Mouse (Mus musculus): ENCODE data around the gene Atg13. TPM values are rescaled to one million over a fixed set of nuclear protein-coding genes. Genes with fewer than 3 reads are reported as not detected.

Atg13 gene
- polyA plus RNA-seq, 1 experiment from 2014 or later: 32.8 TPM

DNA sequence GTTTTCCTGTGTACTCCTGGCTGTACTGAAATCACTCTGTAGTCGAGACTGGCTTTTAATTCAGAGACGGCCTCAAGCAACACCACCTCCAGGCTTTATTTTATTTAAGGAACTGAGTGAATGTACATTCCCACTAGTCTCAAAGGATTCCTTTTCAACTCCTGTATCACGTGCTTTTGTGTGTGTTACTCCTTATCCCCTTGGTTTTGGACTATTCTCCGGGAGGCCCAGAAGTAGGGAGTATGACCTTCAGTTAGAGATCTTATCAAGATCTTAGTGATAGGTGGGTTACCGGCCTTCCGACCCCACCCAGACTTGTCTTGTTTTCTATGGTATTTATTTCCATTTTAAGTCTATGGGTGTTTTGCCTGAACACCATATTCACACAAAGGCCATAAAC, 4.6 kb downstream of the Atg13 start:
- Histone ChIP-seq H3K4me1 (ENCODE audit: control insufficient read depth, insufficient read depth, low read depth, low read length) (peaks cover 7% of the 10 kb centered on the region), H3K4me3 (ENCODE audit: low read length) (no peak overlapping the region), H3K9me3 (ENCODE audit: control insufficient read depth, low read length) (no peaks in the 10 kb centered on the region), H3K27me3 (replicated peaks; ENCODE audit: control insufficient read depth, insufficient read depth, low read length) (no peaks in the 10 kb centered on the region), H3K4me2 (ENCODE audit: low read length) (no peak overlapping the region), H3K27ac (ENCODE audit: low read depth, low read length) (no peak overlapping the region), H3K9ac (ENCODE audit: low read depth, low read length) (no peak overlapping the region), H3K36me3 (ENCODE audit: control insufficient read depth, insufficient read depth, low read length) (no peaks in the 10 kb centered on the region)
- WGBS: 86% methylated on average over 6 of the region's 6 CpGs
- no peak for ATAC-seq

DNA sequence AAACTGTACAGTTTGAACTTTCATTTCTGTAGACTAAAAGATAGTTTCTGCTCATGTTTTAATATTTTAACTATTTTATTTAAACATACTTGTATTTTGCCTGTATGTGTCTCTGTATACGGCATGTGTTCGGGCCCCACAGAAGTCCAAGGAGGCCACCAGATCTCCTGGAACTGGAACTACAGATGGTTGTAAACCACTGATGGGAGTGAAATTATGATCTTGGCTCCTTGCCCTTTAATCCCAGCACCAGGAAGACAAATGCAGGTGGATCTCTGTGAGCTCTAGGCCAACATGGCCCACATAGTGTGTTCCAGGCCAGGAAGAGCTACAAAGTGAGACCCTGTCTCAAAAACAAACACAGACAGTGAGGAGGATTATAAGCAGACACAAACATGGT, 9.0 kb downstream of the Atg13 start:
- Histone ChIP-seq H3K4me3 (ENCODE audit: low read length) (no peak overlapping the region), H3K27me3 (replicated peaks; ENCODE audit: control insufficient read depth, insufficient read depth, low read length) (no peaks in the 10 kb centered on the region), H3K9ac (ENCODE audit: low read depth, low read length) (no peak overlapping the region), H3K4me1 (ENCODE audit: control insufficient read depth, insufficient read depth, low read depth, low read length) (no peaks in the 10 kb centered on the region), H3K4me2 (ENCODE audit: low read length) (no peak overlapping the region), H3K9me3 (ENCODE audit: control insufficient read depth, low read length) (no peaks in the 10 kb centered on the region), H3K36me3 (ENCODE audit: control insufficient read depth, insufficient read depth, low read length) (no peaks in the 10 kb centered on the region), H3K27ac (ENCODE audit: low read depth, low read length) (no peak overlapping the region)
- 94% methylated on average over 2 of the region's 2 CpGs for WGBS
- no peak for ATAC-seq

- Histone ChIP-seq H3K9me3 (ENCODE audit: control insufficient read depth, low read length) (no peaks in the 10 kb centered on the region), H3K27ac (ENCODE audit: low read depth, low read length) (no peak overlapping the region), H3K4me3 (ENCODE audit: low read length) (no peak overlapping the region), H3K4me1 (ENCODE audit: control insufficient read depth, insufficient read depth, low read depth, low read length) (no peaks in the 10 kb centered on the region), H3K4me2 (ENCODE audit: low read length) (no peak overlapping the region), H3K27me3 (replicated peaks; ENCODE audit: control insufficient read depth, insufficient read depth, low read length) (no peaks in the 10 kb centered on the region), H3K36me3 (ENCODE audit: control insufficient read depth, insufficient read depth, low read length) (peaks cover 3% of the 10 kb centered on the region; the same call in 1 of the 2 replicates), H3K9ac (ENCODE audit: low read depth, low read length) (no peak overlapping the region)
- no peak for ATAC-seq
- WGBS: 88% methylated on average over 1 of the region's 1 CpGs
Observed at GRCm38 (mm10) chr2:91699225-91699624, 11.2 kb downstream of the Atg13 start.

GRCm38 (mm10) chr2:91696225-91696590, 14.2 kb downstream of the Atg13 start:
- Histone ChIP-seq H3K36me3 (ENCODE audit: control insufficient read depth, insufficient read depth, low read length) (peaks cover 4% of the 10 kb centered on the region; the same call in 1 of the 2 replicates), H3K27ac (ENCODE audit: low read depth, low read length) (no peak overlapping the region), H3K4me1 (ENCODE audit: control insufficient read depth, insufficient read depth, low read depth, low read length) (no peaks in the 10 kb centered on the region), H3K4me3 (ENCODE audit: low read length) (no peak overlapping the region), H3K4me2 (ENCODE audit: low read length) (no peak overlapping the region), H3K9me3 (ENCODE audit: control insufficient read depth, low read length) (no peaks in the 10 kb centered on the region), H3K9ac (ENCODE audit: low read depth, low read length) (no peak overlapping the region), H3K27me3 (replicated peaks; ENCODE audit: control insufficient read depth, insufficient read depth, low read length) (no peaks in the 10 kb centered on the region)
- no peak for ATAC-seq
- 91% methylated on average over 1 of the region's 1 CpGs for WGBS

- Histone ChIP-seq H3K9ac (ENCODE audit: low read depth, low read length) (no peak overlapping the region), H3K9me3 (ENCODE audit: control insufficient read depth, low read length) (no peaks in the 10 kb centered on the region), H3K36me3 (ENCODE audit: control insufficient read depth, insufficient read depth, low read length) (peaks cover 6% of the 10 kb centered on the region; the same call in 1 of the 2 replicates), H3K27ac (ENCODE audit: low read depth, low read length) (no peak overlapping the region), H3K4me2 (ENCODE audit: low read length) (no peak overlapping the region), H3K27me3 (replicated peaks; ENCODE audit: control insufficient read depth, insufficient read depth, low read length) (no peaks in the 10 kb centered on the region), H3K4me1 (ENCODE audit: control insufficient read depth, insufficient read depth, low read depth, low read length) (no peaks in the 10 kb centered on the region), H3K4me3 (ENCODE audit: low read length) (no peak overlapping the region)
- no peak for ATAC-seq
- WGBS: 94% methylated on average over 10 of the region's 10 CpGs
Observed at GRCm38 (mm10) chr2:91695436-91696224, 14.7 kb downstream of the Atg13 start.

DNA sequence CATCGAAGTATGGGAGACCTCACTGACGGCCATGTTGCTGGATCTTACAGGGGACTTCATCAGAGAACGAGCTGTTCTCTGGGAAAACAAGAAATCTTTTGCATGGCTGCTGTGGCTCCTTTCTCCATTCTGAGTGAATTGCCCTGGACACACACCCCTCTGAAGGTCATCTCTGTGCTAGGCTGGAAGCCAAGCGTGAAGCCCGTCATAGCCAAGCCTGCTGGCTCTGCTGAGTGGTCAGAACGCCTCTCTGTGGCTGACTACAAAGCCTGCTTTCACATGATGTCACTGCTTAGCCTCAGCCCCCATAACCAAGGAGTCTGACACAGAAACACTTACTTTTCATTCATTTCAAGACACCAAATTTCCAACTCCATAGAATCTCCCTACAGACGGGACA, 20.9 kb downstream of the Atg13 start:
- H3K4me3 ChIP-seq (ENCODE audit: low read length): no peak overlapping the region
- ATAC-seq: no peak
- 84% methylated on average over 7 of the region's 7 CpGs for WGBS
- H3K27ac ChIP-seq (ENCODE audit: low read depth, low read length): no peak overlapping the region
- no peaks in the 10 kb centered on the region for H3K4me1 ChIP-seq (ENCODE audit: control insufficient read depth, insufficient read depth, low read depth, low read length)
- H3K9me3 ChIP-seq (ENCODE audit: control insufficient read depth, low read length): no peaks in the 10 kb centered on the region
- H3K27me3 ChIP-seq (replicated peaks; ENCODE audit: control insufficient read depth, insufficient read depth, low read length): no peaks in the 10 kb centered on the region
- no peak overlapping the region for H3K9ac ChIP-seq (ENCODE audit: low read depth, low read length)
- peaks cover 16% of the 10 kb centered on the region for H3K36me3 ChIP-seq (ENCODE audit: control insufficient read depth, insufficient read depth, low read length)
- no peak overlapping the region for H3K4me2 ChIP-seq (ENCODE audit: low read length)

- Histone ChIP-seq H3K4me2 (ENCODE audit: low read length) (no peak overlapping the region), H3K36me3 (ENCODE audit: control insufficient read depth, insufficient read depth, low read length) (peaks cover 13% of the 10 kb centered on the region)
Observed at GRCm38 (mm10) chr2:91683919-91684318, 26.5 kb downstream of the Atg13 start.

GRCm38 (mm10) chr2:91682850-91683249, 27.5 kb downstream of the Atg13 start:
- ATAC-seq: peak; percentile 56; the same call in 1 of the 2 replicates
- H3K27me3 ChIP-seq (replicated peaks; ENCODE audit: control insufficient read depth, insufficient read depth, low read length): no peaks in the 10 kb centered on the region
- peaks cover 15% of the 10 kb centered on the region for H3K36me3 ChIP-seq (ENCODE audit: control insufficient read depth, insufficient read depth, low read length)
- H3K9ac ChIP-seq (ENCODE audit: low read depth, low read length): no peak overlapping the region
- WGBS: 55% methylated on average over 4 of the region's 4 CpGs
- no peak overlapping the region for H3K4me2 ChIP-seq (ENCODE audit: low read length)
- no peak overlapping the region for H3K27ac ChIP-seq (ENCODE audit: low read depth, low read length)
- H3K4me3 ChIP-seq (ENCODE audit: low read length): no peak overlapping the region
- no peaks in the 10 kb centered on the region for H3K9me3 ChIP-seq (ENCODE audit: control insufficient read depth, low read length)
- no peaks in the 10 kb centered on the region for H3K4me1 ChIP-seq (ENCODE audit: control insufficient read depth, insufficient read depth, low read depth, low read length)

More at GRCm38 (mm10) chr2:91683919-91684318, 26.5 kb downstream of the Atg13 start:
- ATAC-seq: no peak
- no peak overlapping the region for H3K27ac ChIP-seq (ENCODE audit: low read depth, low read length)
- H3K27me3 ChIP-seq (replicated peaks; ENCODE audit: control insufficient read depth, insufficient read depth, low read length): no peaks in the 10 kb centered on the region
- no peaks in the 10 kb centered on the region for H3K4me1 ChIP-seq (ENCODE audit: control insufficient read depth, insufficient read depth, low read depth, low read length)
- WGBS: 82% methylated on average over 8 of the region's 8 CpGs
- no peaks in the 10 kb centered on the region for H3K9me3 ChIP-seq (ENCODE audit: control insufficient read depth, low read length)
- no peak overlapping the region for H3K4me3 ChIP-seq (ENCODE audit: low read length)
- H3K9ac ChIP-seq (ENCODE audit: low read depth, low read length): no peak overlapping the region

DNA sequence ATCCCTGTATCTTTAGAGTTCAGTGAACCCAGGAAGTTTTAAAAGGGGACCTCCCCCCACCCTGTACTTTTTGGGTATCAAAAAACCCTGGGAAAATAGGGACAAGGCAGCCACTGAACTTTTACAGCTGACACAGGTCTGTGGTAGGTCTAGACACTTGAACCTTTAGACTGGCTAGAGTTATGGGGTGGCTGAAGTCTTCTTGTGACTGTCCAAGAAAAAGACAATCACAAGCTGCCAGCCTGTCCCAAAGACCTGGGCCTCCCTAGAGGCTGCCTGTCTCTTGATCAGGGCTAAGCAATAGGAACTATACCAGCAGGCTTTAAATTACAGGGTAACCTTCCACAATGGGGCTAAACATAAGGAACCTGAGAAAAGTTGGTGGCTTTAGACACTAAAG, 33.4 kb downstream of the Atg13 start:
- Histone ChIP-seq H3K9ac (ENCODE audit: low read depth, low read length) (no peak overlapping the region), H3K36me3 (ENCODE audit: control insufficient read depth, insufficient read depth, low read length) (peaks cover 33% of the 10 kb centered on the region), H3K4me1 (ENCODE audit: control insufficient read depth, insufficient read depth, low read depth, low read length) (no peaks in the 10 kb centered on the region)

More for the DNA sequence above, 33.4 kb downstream of the Atg13 start:
- H3K9me3 ChIP-seq (ENCODE audit: control insufficient read depth, low read length): no peaks in the 10 kb centered on the region
- no peak overlapping the region for H3K4me3 ChIP-seq (ENCODE audit: low read length)
- H3K27ac ChIP-seq (ENCODE audit: low read depth, low read length): no peak overlapping the region
- no peak overlapping the region for H3K4me2 ChIP-seq (ENCODE audit: low read length)
- no peaks in the 10 kb centered on the region for H3K27me3 ChIP-seq (replicated peaks; ENCODE audit: control insufficient read depth, insufficient read depth, low read length)
- ATAC-seq: no peak

Measured in hindbrain, embryonic 16.5 days (tissue).